Mouse (Mus musculus) heart, postnatal 0 days (tissue): ENCODE measurements around the gene Fam49a. TPM values are rescaled to one million over a fixed set of nuclear protein-coding genes. Genes with fewer than 3 reads are reported as not detected.
A peak's percentile ranks its signal among the peaks of the same experiment; 100 is the strongest.

Experiments used
- ATAC-seq: fragments of 200-750 bp; cut with Nextera tagmentation; 2 replicates; pipeline ENCODE4 v1.8.0; 2017; ENCODE audit warnings: low read depth, moderate number of reproducible peaks, moderate library complexity; ENCODE audit not compliant: insufficient read depth
- DNase-seq: peaks from one replicate; pipeline ENCODE4 v3.0.0-alpha.2; 2016; ENCODE audit warnings: low spot score
- H3K27ac ChIP-seq: fragments of 300-500 bp; sonication (generic); 2 replicates; pipeline ENCODE4 v1.5.1; 2014; ENCODE audit warnings: low read depth, mild to moderate bottlenecking
- H3K27me3 ChIP-seq: fragments of 300-500 bp; sonication (generic); 2 replicates; pipeline ENCODE4 v1.6.1; 2014; ENCODE audit warnings: low read length, mixed read lengths; ENCODE audit not compliant: control insufficient read depth, insufficient read depth
- H3K36me3 ChIP-seq: fragments of 300-500 bp; sonication (generic); replicated peaks from 2 replicates; pipeline ENCODE4 v1.6.1; 2014; ENCODE audit warnings: low read length, mixed read lengths; ENCODE audit not compliant: control insufficient read depth, insufficient read depth
- H3K4me1 ChIP-seq: fragments of 300-500 bp; sonication (generic); 2 replicates; pipeline ENCODE4 v1.6.1; 2014; ENCODE audit warnings: antibody characterized with exemption; ENCODE audit not compliant: control insufficient read depth, insufficient read depth
- H3K4me2 ChIP-seq: fragments of 300-500 bp; sonication (generic); 2 replicates; pipeline ENCODE4 v1.6.1; 2014; ENCODE audit warnings: low read depth, mild to moderate bottlenecking, low read length, moderate library complexity
- H3K4me3 ChIP-seq: fragments of 300-500 bp; sonication (generic); 2 replicates; pipeline ENCODE4 v1.5.1; 2014; ENCODE audit warnings: low read depth, low read length
- H3K9ac ChIP-seq: fragments of 300-500 bp; sonication (generic); replicated peaks from 2 replicates; pipeline ENCODE4 v1.6.1; 2014; ENCODE audit warnings: low read depth, low read length, mixed read lengths
- H3K9me3 ChIP-seq: fragments of 300-500 bp; sonication (generic); replicated peaks from 2 replicates; pipeline ENCODE4 v1.6.1; 2016; ENCODE audit warnings: low read length; ENCODE audit not compliant: control insufficient read depth
- CTCF ChIP-seq: IDR thresholded peaks from 2 replicates; pipeline ENCODE4 v1.5.1; 2016; ENCODE audit warnings: antibody characterized with exemption, control low read depth, low read depth
- EP300 ChIP-seq: IDR thresholded peaks from 2 replicates; pipeline ENCODE4 v1.6.1; 2016; ENCODE audit warnings: antibody characterized with exemption, low read depth
- WGBS: fragments of 180-500 bp; shearing (Covaris S2); extraction: QIAGEN DNeasy Blood & Tissue Kit; methylation state at CpG from one replicate; pipeline ENCODE4 v1.1.7; 2014; 5-methylcytosine and 5-hydroxymethylcytosine counted together
- polyA plus RNA-seq: library from polyadenylated mRNA; unstranded; fragments of >200 nt; fragmentation: Nextera tagmentation; extraction: Ambion mirVana; gene quantifications from 2 replicates; pipeline ENCODE4 v1.2.1, GENCODE M21; 2015
- total RNA-seq: library from RNA; depleted of rRNA; stranded (reverse); fragments of >200 nt; gene quantifications from 2 replicates; pipeline ENCODE4 v1.2.3, GENCODE M21; 2014; ENCODE audit warnings: low replicate concordance

The Fam49a gene
- total and polyA plus RNA-seq, 2 experiments from 2014 or later: 12.4 to 16.5 TPM

DNA sequence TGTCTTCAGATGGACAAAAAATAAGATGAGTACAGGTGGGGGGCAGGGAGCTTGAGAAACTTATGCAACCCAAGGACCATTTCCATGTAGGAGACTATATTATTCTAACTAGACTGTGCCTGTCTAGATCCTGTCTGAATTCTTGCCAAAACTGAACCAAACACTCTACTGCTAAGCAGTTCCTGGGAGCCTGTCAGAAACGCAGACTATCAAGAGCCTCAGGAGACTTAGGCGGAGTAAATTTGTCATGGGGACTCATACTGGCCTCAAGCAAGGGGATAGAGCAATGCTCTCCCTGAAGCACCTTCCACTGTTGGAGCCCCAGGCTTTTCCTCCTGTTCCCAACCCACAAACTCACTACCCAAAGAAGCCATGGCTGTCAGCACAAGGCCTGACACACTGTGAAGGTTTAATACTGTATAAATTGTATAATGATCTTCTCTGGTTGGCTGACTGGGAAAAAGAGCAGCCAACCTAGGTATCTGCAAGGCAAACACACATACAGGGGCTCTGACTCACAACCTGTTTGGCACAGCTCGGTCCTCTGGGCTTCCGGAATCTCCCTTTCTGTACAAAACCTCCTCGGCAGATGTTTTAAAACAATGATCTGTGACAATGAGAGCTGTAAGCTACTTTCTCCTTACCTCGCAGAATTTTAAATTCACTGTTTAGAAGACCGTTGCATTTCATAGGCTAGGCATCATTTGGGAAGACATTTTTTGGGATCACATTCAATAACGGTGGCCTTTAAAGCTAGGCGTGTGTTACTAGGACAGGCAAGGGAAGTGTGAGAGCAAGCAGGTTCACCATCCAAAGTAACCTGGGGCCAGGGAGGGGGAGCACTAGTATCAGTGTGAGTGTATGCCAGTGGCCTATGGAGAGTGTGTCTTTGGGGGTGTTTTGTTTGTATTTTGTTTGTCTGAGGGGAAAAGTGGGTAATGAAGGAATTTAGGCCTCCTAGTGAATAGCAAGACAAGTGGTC is 669 bp upstream of the Fam49a start:
- Histone ChIP-seq H3K27me3 (no peaks in the 10 kb centered on the region), H3K27ac (peak overlapping the region; percentile 85), H3K9ac (peak overlapping the region; percentile 85; the same call in 1 of the 2 replicates), H3K36me3 (no peaks in the 10 kb centered on the region), H3K9me3 (no peaks in the 10 kb centered on the region), H3K4me2 (peak overlapping the region; percentile 77), H3K4me3 (peak overlapping the region; percentile 81), H3K4me1 (peaks cover 35% of the 10 kb centered on the region)
- ATAC-seq (peak; percentile 1; the same call in 1 of the 2 replicates), DNase-seq (no peak)
- WGBS: 58% methylated on average over 9 of the region's 9 CpGs
- no peak for TF ChIP-seq CTCF
- TF ChIP-seq EP300: no peak

DNA sequence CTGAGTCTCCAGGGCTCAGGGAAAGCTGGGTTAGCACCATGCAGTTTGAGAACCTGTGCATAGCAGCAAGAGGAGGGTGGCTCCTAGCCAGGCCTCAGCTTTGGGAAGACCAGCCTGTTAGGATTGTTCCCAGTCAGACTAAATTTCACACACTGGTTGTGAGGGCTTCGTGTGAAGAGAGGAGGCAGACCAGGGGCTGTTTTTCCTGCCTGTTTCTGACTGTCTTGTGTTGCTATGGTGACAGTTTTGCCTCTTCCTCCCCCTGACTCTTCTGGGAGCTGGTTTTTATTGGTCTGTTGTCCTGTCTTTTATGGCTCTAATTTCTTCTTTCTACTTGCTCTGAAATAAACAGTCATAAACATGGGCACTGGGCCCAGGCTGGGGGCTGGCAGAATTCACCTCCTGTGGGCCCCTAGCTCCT is 1.4 kb downstream of the Fam49a start:
- Histone ChIP-seq H3K27ac (0 out of 2 replicates have a peak overlapping the region, but pooled peaks have one; percentile 38), H3K4me2 (peak overlapping the region; percentile 77), H3K9me3 (no peaks in the 10 kb centered on the region), H3K27me3 (no peaks in the 10 kb centered on the region), H3K4me3 (peak overlapping the region; percentile 81), H3K4me1 (peaks cover 41% of the 10 kb centered on the region), H3K36me3 (no peaks in the 10 kb centered on the region), H3K9ac (peak overlapping the region; percentile 22; the same call in 1 of the 2 replicates)
- DNase-seq: no peak
- TF ChIP-seq EP300 (no peak), CTCF (no peak)
- 9% methylated on average over 1 of the region's 1 CpGs for whole genome bisulfite sequencing
- ATAC-seq: 0 out of 2 replicates have a peak, but pooled peaks have one; percentile 17

DNA sequence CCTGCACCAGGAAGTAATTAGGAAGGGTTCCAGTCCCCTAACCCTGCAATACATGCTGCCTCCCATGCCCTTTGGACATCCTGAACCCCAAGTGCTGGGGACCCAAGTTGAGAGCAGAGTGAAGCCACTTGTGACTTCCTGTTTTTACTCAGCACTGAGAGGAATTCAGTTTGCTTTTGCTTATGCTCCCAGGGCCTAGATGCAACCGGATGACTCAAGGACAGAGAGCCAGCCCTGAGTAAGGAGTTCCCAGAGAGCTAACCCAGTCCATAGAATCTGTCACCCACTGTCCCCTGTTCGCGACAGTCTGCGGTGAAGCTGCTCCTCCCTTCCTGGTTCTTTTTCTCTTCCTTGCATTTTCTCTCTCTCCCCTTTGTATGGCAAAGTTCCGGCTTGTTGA is 2.2 kb downstream of the Fam49a start:
- peak overlapping the region; percentile 81 for H3K4me3 ChIP-seq
- no peaks in the 10 kb centered on the region for H3K27me3 ChIP-seq
- no peak for ATAC-seq
- no peak for DNase-seq
- no peaks in the 10 kb centered on the region for H3K9me3 ChIP-seq
- H3K4me1 ChIP-seq: peaks cover 41% of the 10 kb centered on the region
- no peak for TF ChIP-seq CTCF
- no peak for TF ChIP-seq EP300
- H3K4me2 ChIP-seq: peak overlapping the region; percentile 77
- H3K27ac ChIP-seq: peak overlapping the region; percentile 38
- 0 out of 2 replicates have a peak overlapping the region, but pooled peaks have one; percentile 22 for H3K9ac ChIP-seq
- WGBS: 53% methylated on average over 5 of the region's 5 CpGs
- H3K36me3 ChIP-seq: no peaks in the 10 kb centered on the region

DNA sequence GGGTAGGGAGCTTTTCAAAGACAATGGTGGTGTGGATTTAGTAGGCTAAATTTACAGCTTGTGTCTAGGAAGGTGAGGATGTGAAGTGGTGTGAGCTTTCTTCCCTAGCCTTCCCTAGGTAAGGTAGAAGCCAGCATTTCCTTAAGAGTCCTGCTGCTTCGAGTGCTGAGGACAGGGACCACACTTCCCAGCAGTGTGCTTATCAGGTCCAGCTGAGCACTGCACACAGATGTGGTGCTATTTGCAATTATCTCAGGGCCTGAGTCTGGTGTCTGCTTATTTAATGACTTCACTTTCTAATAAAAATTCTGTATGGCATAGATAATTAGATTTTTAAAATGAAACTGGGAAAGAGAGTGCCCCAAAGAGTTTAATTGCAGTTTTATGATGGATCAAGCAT is 4.6 kb downstream of the Fam49a start:
- ATAC-seq: no peak
- H3K4me1 ChIP-seq: peaks cover 41% of the 10 kb centered on the region
- WGBS: 55% methylated on average over 1 of the region's 1 CpGs

DNA sequence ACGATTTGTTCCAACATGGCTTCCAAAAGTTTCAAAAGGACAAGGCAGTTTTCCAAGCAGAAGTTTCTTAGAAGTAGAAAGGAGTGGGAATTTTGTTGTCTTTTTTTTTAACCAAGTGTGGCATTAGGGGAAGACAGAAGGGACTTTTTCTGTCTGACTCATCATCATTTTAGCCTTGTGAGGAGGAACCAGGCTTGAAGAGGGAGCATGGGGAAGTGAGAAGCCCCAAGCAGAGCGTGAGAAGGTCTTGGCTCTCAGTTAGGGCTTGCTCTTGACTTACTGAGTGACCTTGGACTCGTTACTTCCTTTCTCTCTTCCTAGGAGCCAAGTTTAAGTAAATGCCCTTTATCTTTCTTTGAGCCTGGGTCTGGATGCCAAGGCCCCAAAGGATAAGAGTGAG is 8.6 kb downstream of the Fam49a start:
- H3K27ac ChIP-seq: no peak overlapping the region
- H3K27me3 ChIP-seq: no peaks in the 10 kb centered on the region
- H3K36me3 ChIP-seq: no peaks in the 10 kb centered on the region
- H3K9ac ChIP-seq: no peak overlapping the region
- peaks cover 40% of the 10 kb centered on the region for H3K4me1 ChIP-seq
- H3K4me2 ChIP-seq: no peak overlapping the region
- H3K4me3 ChIP-seq: no peak overlapping the region
- no peaks in the 10 kb centered on the region for H3K9me3 ChIP-seq
- ATAC-seq (no peak), DNase-seq (no peak)
- 77% methylated on average over 3 of the region's 3 CpGs for WGBS
- no peak for TF ChIP-seq CTCF

More for the DNA sequence above, 4.6 kb downstream of the Fam49a start:
- H3K36me3 ChIP-seq: no peaks in the 10 kb centered on the region
- no peak overlapping the region for H3K4me2 ChIP-seq
- no peaks in the 10 kb centered on the region for H3K9me3 ChIP-seq
- H3K27ac ChIP-seq: no peak overlapping the region
- no peak for DNase-seq
- no peak overlapping the region for H3K9ac ChIP-seq
- no peaks in the 10 kb centered on the region for H3K27me3 ChIP-seq
- TF ChIP-seq EP300 (no peak), CTCF (no peak)
- H3K4me3 ChIP-seq: no peak overlapping the region
